Comparison of ENCODE assay signal across 20 mouse cellular contexts in genomic region chr11:107783861-107784754, GRCm38 (mm10). TPM values are rescaled to one million over a fixed set of nuclear protein-coding genes. Genes with fewer than 3 reads are reported as not detected.
A peak's percentile ranks its signal among the peaks of the same experiment; 100 is the strongest.
DNase-seq lines count a peak whose midpoint lies in the region; ATAC-seq lines count a peak whose summit lies in the region.
"Had no signal": no experiment of that assay in that cellular context is flagged by ENCODE, and none has a peak within 500 bp of the region (broad histone marks: within the 10 kb centered on the region; RNA-seq: fewer than 3 reads in every experiment).

No protein-coding gene starts in this region.

- no peak overlapping the region for H3K4me3 ChIP-seq in intestine, embryonic 14.5 days (ENCODE audit: low read depth, low read length)
- no peak overlapping the region for H3K4me3 ChIP-seq in intestine, embryonic 15.5 days (replicated peaks)
- H3K4me3 ChIP-seq: gastrocnemius, adult 2 months; heart, adult 2 months; hindbrain, embryonic 12.5 days; liver, embryonic 13.5 days; midbrain, embryonic 10.5 days had no signal

- H3K27ac ChIP-seq in intestine, embryonic 14.5 days (ENCODE audit: low read depth): no peak overlapping the region
- H3K27ac ChIP-seq in intestine, embryonic 15.5 days: no peak overlapping the region
- H3K27ac ChIP-seq: gastrocnemius, adult 2 months; heart, adult 2 months; hindbrain, embryonic 12.5 days; liver, embryonic 13.5 days; midbrain, embryonic 10.5 days had no signal

- H3K9ac ChIP-seq in intestine, embryonic 14.5 days (ENCODE audit: low read length): no peak overlapping the region
- no peak overlapping the region for H3K9ac ChIP-seq in intestine, embryonic 15.5 days
- H3K9ac ChIP-seq: hindbrain, embryonic 12.5 days; liver, embryonic 13.5 days had no signal

- no peaks in the 10 kb centered on the region for H3K36me3 ChIP-seq in intestine, embryonic 14.5 days (ENCODE audit: control insufficient read depth, insufficient read depth, low read length)
- no peaks in the 10 kb centered on the region for H3K36me3 ChIP-seq in intestine, embryonic 15.5 days
- H3K36me3 ChIP-seq: G1E; liver, embryonic 13.5 days had no signal

- no peak for ATAC-seq in CD4-positive, CD25-positive, alpha-beta regulatory T cell, adult 4 months
- ATAC-seq in intestine, embryonic 14.5 days (replicated peaks; ENCODE audit: low FRiP score, low TSS enrichment, low read depth): no peak
- ATAC-seq in intestine, embryonic 15.5 days: no peak
- peak; percentile 52 for ATAC-seq in megakaryocyte progenitor cell, adult 5-6 weeks (replicated peaks; ENCODE audit: poor library complexity)
- ATAC-seq: activated CD4-positive, CD25-positive, alpha-beta regulatory T cell, adult 4 months; lung, postnatal 0 days had no signal

- H3K4me1 ChIP-seq in intestine, embryonic 14.5 days (replicated peaks; ENCODE audit: control insufficient read depth, insufficient read depth, low read length): no peaks in the 10 kb centered on the region
- H3K4me1 ChIP-seq in intestine, embryonic 15.5 days (replicated peaks): no peaks in the 10 kb centered on the region
- H3K4me1 ChIP-seq: liver, embryonic 13.5 days had no signal

- H3K4me2 ChIP-seq in intestine, embryonic 14.5 days (ENCODE audit: low read length): no peak overlapping the region
- H3K4me2 ChIP-seq in intestine, embryonic 15.5 days (replicated peaks): no peak overlapping the region
- H3K4me2 ChIP-seq: hindbrain, embryonic 12.5 days; liver, embryonic 13.5 days had no signal

- no peaks in the 10 kb centered on the region for H3K9me3 ChIP-seq in intestine, embryonic 14.5 days (ENCODE audit: control insufficient read depth, low read length)
- no peaks in the 10 kb centered on the region for H3K9me3 ChIP-seq in intestine, embryonic 15.5 days
- H3K9me3 ChIP-seq: liver, embryonic 13.5 days; midbrain, embryonic 10.5 days had no signal

- DNase-seq in CD4-positive, CD25-positive, alpha-beta regulatory T cell, adult 2 months (ENCODE audit: low read depth, low spot score): peak; percentile 4
- peak; percentile 70 for DNase-seq in intestine, embryonic 14.5 days (ENCODE audit: low spot score)
- peak; percentile 20 for DNase-seq in NIH3T3 (ENCODE audit: low read depth)
- no peak for DNase-seq in frontal cortex, adult 2 months (ENCODE audit: extremely low spot score in 1 of 2, low spot score in 1 of 2)
- DNase-seq in frontal cortex, postnatal 25 days (ENCODE audit: low spot score in 2 of 2): no peak
- DNase-seq: cerebellum, adult 11 months; gastrocnemius, adult 2 months; heart, adult 2 months; kidney, adult 2 months; kidney, postnatal 36 days; liver, embryonic 13.5 days; right cerebral cortex, postnatal 25 days had no signal

- H3K27me3 ChIP-seq in intestine, embryonic 14.5 days (replicated peaks; ENCODE audit: control insufficient read depth, insufficient read depth, low read length): no peaks in the 10 kb centered on the region
- no peaks in the 10 kb centered on the region for H3K27me3 ChIP-seq in intestine, embryonic 15.5 days (replicated peaks)
- H3K27me3 ChIP-seq: hindbrain, embryonic 12.5 days; liver, embryonic 13.5 days had no signal

- 79% methylated on average over 7 of the region's 8 CpGs for WGBS in intestine, embryonic 14.5 days
- 79% methylated on average over 8 of the region's 8 CpGs for WGBS in intestine, embryonic 15.5 days

RNA-seq across cellular contexts. Expression of gene Cacng4, which starts 10.2 kb away (rescaled TPM):
- not detected for polyA plus RNA-seq in CD4-positive, CD25-positive, alpha-beta regulatory T cell, adult 4 months (2017; shearing (Covaris generic))
- polyA plus RNA-seq in intestine, embryonic 14.5 days (2014; fragmentation: Nextera tagmentation; extraction: Ambion mirVana): 7.7 and 9.5 TPM in 2 replicates
- 4.1 and 5.8 TPM in 2 replicates for polyA plus RNA-seq in intestine, embryonic 15.5 days (2015; fragmentation: Nextera tagmentation; extraction: Ambion mirVana)
- not detected in 2 replicates for total RNA-seq in megakaryocyte progenitor cell, adult 5-6 weeks (2015)
- not detected in 2 replicates for total RNA-seq in megakaryocyte progenitor cell, adult 5-6 weeks (2017)
- polyA plus RNA-seq in frontal cortex, adult 2 months (2012; rRNA removed): 34.8 and 35.8 TPM in 2 replicates
- total RNA-seq: gastrocnemius, adult 2 months; heart, adult 2 months had no signal
- polyA plus RNA-seq: activated CD4-positive, CD25-positive, alpha-beta regulatory T cell, adult 4 months; G1E had no signal

Comparison
In these comparisons a context has a peak if more than half of its experiments do, and no peak if none do; other contexts are left out.
1. DNase-seq: peak in CD4-positive, CD25-positive, alpha-beta regulatory T cell, adult 2 months (single experiment), intestine, embryonic 14.5 days (single experiment) and NIH3T3 (single experiment); none in frontal cortex, adult 2 months (0 of 2) and frontal cortex, postnatal 25 days (0 of 2).